Mouse (Mus musculus): Measurements from ENCODE around the gene B3gnt6.
A peak's percentile ranks its signal among the peaks of the same experiment; 100 is the strongest.

- TF ChIP-seq CTCF (IDR thresholded peaks at IDR 0.05; ENCODE audit: extremely low read depth, insufficient read length, insufficient replicate concordance, low read depth, low read length) (peak; percentile 60; the same call in 1 of the 2 replicates), POLR2A (IDR thresholded peaks at IDR 0.05; ENCODE audit: low read depth, low read length) (no peak)
Observed at GRCm38 (mm10) chr7:98193515-98194025, 5.7 kb downstream of the B3gnt6 start.
